In the genomic region with DNA sequence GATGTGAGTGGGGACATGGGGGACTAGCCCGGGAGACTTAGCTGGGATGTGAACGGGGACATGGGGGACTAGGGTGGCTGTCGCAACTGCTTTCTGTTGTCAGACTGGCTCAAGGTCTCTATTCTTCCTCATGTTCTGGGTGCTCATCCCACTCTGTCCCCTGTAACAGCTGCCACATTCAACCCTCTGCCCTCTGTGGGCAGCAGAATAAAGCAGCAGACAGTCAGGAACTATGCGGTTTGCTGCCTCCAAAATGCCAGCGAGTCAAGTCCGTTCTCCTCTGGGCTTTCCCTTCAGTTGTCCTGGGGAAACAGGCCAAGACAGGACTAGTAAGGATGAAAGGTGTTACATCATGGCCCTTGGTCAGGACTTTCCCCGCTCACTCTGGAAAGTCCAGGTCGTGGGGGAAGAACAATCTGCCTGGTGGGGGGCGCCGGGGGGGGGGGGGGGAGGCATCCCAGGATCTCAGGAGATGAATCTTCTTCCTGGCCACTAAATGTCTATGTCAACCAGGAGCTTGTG, we compare ENCODE assay signal across 23 mouse cellular contexts. TPM values are rescaled to one million over a fixed set of nuclear protein-coding genes. Genes with fewer than 3 reads are reported as not detected.
DNase-seq lines count a peak whose midpoint lies in the region; ATAC-seq and TF ChIP-seq lines count a peak whose summit lies in the region.
"Had no signal": no experiment of that assay in that cellular context is flagged by ENCODE, and none has a peak within 500 bp of the region (broad histone marks: within the 10 kb centered on the region; RNA-seq: fewer than 3 reads in every experiment).

No protein-coding gene starts in this region.

- no peak for DNase-seq in cerebellum, adult 2 months
- no peak for DNase-seq in cerebellum, adult 11-12 months
- peak; percentile 43 for DNase-seq in kidney, adult 9 months
- peak; percentile 59 for DNase-seq in liver, adult 2 months (ENCODE audit: extremely low read depth, low read depth, low spot score)
- DNase-seq in liver, embryonic 11.5 days (ENCODE audit: low spot score) = no peak
- no peak for DNase-seq in spleen, adult 12 weeks (ENCODE audit: low spot score)
- DNase-seq: adrenal gland, adult 2 months; adrenal gland, postnatal 25 days; B cell, adult 2 months; cerebellum, adult 8-10 months; forebrain, postnatal 0 days; gastrocnemius, postnatal 10 days; heart, adult 18-20 months; heart, postnatal 14 days had no signal

- no peak for TF ChIP-seq POLR2A in cerebellum, adult 2 months (IDR thresholded peaks at IDR 0.05; ENCODE audit: borderline replicate concordance, insufficient read depth, low read length)
- no peak for TF ChIP-seq POLR2A in liver, adult 2 months (IDR thresholded peaks at IDR 0.05; ENCODE audit: extremely low read depth, insufficient read depth, low read length)

- peaks cover 98% of the 10 kb centered on the region for H3K36me3 ChIP-seq in kidney, embryonic 14.5 days (ENCODE audit: control insufficient read depth, insufficient read depth, low read length)
- H3K36me3 ChIP-seq in liver, adult 2 months (ENCODE audit: control insufficient read depth, insufficient read depth, low read length) = peaks cover 40% of the 10 kb centered on the region; the same call in 1 of the 2 replicates
- H3K36me3 ChIP-seq in liver, embryonic 11.5 days (ENCODE audit: control insufficient read depth, insufficient read depth, low read length) = peaks cover 54% of the 10 kb centered on the region
- H3K36me3 ChIP-seq in neural tube, embryonic 15.5 days = peaks cover 94% of the 10 kb centered on the region

- no peaks in the 10 kb centered on the region for H3K27me3 ChIP-seq in cerebellum, adult 2 months (ENCODE audit: control insufficient read depth, insufficient read depth, low read length)
- H3K27me3 ChIP-seq in kidney, embryonic 14.5 days (ENCODE audit: control insufficient read depth, insufficient read depth, low read length) = no peaks in the 10 kb centered on the region
- H3K27me3 ChIP-seq in liver, adult 2 months (ENCODE audit: control insufficient read depth, insufficient read depth, low read length) = no peaks in the 10 kb centered on the region
- no peaks in the 10 kb centered on the region for H3K27me3 ChIP-seq in liver, embryonic 11.5 days (replicated peaks; ENCODE audit: control insufficient read depth, insufficient read depth, low read length)
- H3K27me3 ChIP-seq in neural tube, embryonic 15.5 days (replicated peaks) = no peaks in the 10 kb centered on the region
- H3K27me3 ChIP-seq: forebrain, embryonic 13.5 days; heart, embryonic 15.5 days; hindbrain, embryonic 13.5 days had no signal

- H3K79me2 ChIP-seq in liver, adult 2 months (ENCODE audit: control insufficient read depth, insufficient read depth, low read length) = no peaks in the 10 kb centered on the region

- H3K4me2 ChIP-seq in kidney, embryonic 14.5 days (replicated peaks; ENCODE audit: low read depth, low read length) = no peak overlapping the region
- H3K4me2 ChIP-seq in liver, embryonic 11.5 days = no peak overlapping the region
- no peak overlapping the region for H3K4me2 ChIP-seq in neural tube, embryonic 15.5 days
- H3K4me2 ChIP-seq: forebrain, embryonic 13.5 days; heart, embryonic 15.5 days; hindbrain, embryonic 13.5 days had no signal

- H3K27ac ChIP-seq in cerebellum, adult 2 months (ENCODE audit: insufficient read depth, low read length) = peak overlapping the region; percentile 86
- H3K27ac ChIP-seq in kidney, embryonic 14.5 days (ENCODE audit: low read depth, low read length) = no peak overlapping the region
- H3K27ac ChIP-seq in liver, adult 2 months (replicated peaks; ENCODE audit: insufficient read depth, low read depth, low read length) = no peak overlapping the region
- no peak overlapping the region for H3K27ac ChIP-seq in liver, embryonic 11.5 days (ENCODE audit: low read depth, low read length)
- H3K27ac ChIP-seq in neural tube, embryonic 15.5 days (replicated peaks) = 0 out of 2 replicates have a peak overlapping the region, but pooled peaks have one; percentile 6
- H3K27ac ChIP-seq: embryonic facial prominence, embryonic 10.5 days; forebrain, embryonic 13.5 days; heart, embryonic 10.5 days; heart, embryonic 15.5 days; hindbrain, embryonic 13.5 days; hindbrain, postnatal 0 days had no signal

- no peak for TF ChIP-seq CTCF in cerebellum, adult 2 months (IDR thresholded peaks at IDR 0.05; ENCODE audit: borderline replicate concordance, insufficient read depth, low read depth, low read length)
- TF ChIP-seq CTCF in liver, adult 2 months (IDR thresholded peaks at IDR 0.05; ENCODE audit: low read depth, low read length) = no peak

- no peaks in the 10 kb centered on the region for H3K9me3 ChIP-seq in kidney, embryonic 14.5 days (ENCODE audit: control insufficient read depth, low read length)
- H3K9me3 ChIP-seq in liver, embryonic 11.5 days (ENCODE audit: control insufficient read depth, low read length) = no peaks in the 10 kb centered on the region
- no peaks in the 10 kb centered on the region for H3K9me3 ChIP-seq in neural tube, embryonic 15.5 days (replicated peaks)
- H3K9me3 ChIP-seq: embryonic facial prominence, embryonic 10.5 days; forebrain, embryonic 13.5 days; heart, embryonic 10.5 days; heart, embryonic 15.5 days; hindbrain, embryonic 13.5 days had no signal

- no peak for ATAC-seq in kidney, embryonic 14.5 days (ENCODE audit: low FRiP score, low TSS enrichment)
- no peak for ATAC-seq in liver, embryonic 11.5 days (replicated peaks; ENCODE audit: low FRiP score)
- ATAC-seq in neural tube, embryonic 15.5 days (ENCODE audit: low FRiP score) = no peak
- ATAC-seq: CD4-positive, CD25-positive, alpha-beta regulatory T cell, adult 4 months; forebrain, embryonic 13.5 days; hindbrain, postnatal 0 days had no signal

- no peak overlapping the region for H3K9ac ChIP-seq in kidney, embryonic 14.5 days (ENCODE audit: low read depth, low read length)
- H3K9ac ChIP-seq in liver, adult 2 months (ENCODE audit: low read depth, low read length) = no peak overlapping the region
- no peak overlapping the region for H3K9ac ChIP-seq in liver, embryonic 11.5 days (ENCODE audit: low read depth, low read length)
- H3K9ac ChIP-seq in neural tube, embryonic 15.5 days (replicated peaks) = no peak overlapping the region
- H3K9ac ChIP-seq: forebrain, embryonic 13.5 days; forebrain, postnatal 0 days; heart, embryonic 15.5 days; hindbrain, embryonic 13.5 days had no signal

- H3K4me3 ChIP-seq in cerebellum, adult 2 months (replicated peaks; ENCODE audit: insufficient read depth, low read depth, low read length) = no peak overlapping the region
- no peak overlapping the region for H3K4me3 ChIP-seq in kidney, embryonic 14.5 days (ENCODE audit: low read length)
- H3K4me3 ChIP-seq in liver, adult 2 months (ENCODE audit: insufficient read depth, low read depth, low read length) = no peak overlapping the region
- no peak overlapping the region for H3K4me3 ChIP-seq in liver, embryonic 11.5 days (ENCODE audit: low read depth, low read length)
- H3K4me3 ChIP-seq in neural tube, embryonic 15.5 days (replicated peaks) = no peak overlapping the region
- H3K4me3 ChIP-seq: embryonic facial prominence, embryonic 10.5 days; forebrain, embryonic 13.5 days; heart, embryonic 10.5 days; heart, embryonic 15.5 days; hindbrain, embryonic 13.5 days had no signal

- WGBS in cerebellum, adult 2 months = 43% methylated on average over 10 of the region's 10 CpGs
- WGBS in kidney, embryonic 14.5 days = 91% methylated on average over 10 of the region's 10 CpGs
- 79% methylated on average over 10 of the region's 10 CpGs for WGBS in liver, adult 2 months
- 89% methylated on average over 9 of the region's 10 CpGs for WGBS in liver, embryonic 11.5 days
- 84% methylated on average over 9 of the region's 10 CpGs for WGBS in neural tube, embryonic 15.5 days

- H3K4me1 ChIP-seq in cerebellum, adult 2 months (ENCODE audit: control insufficient read depth, insufficient read depth, low read length) = peaks cover 62% of the 10 kb centered on the region
- no peaks in the 10 kb centered on the region for H3K4me1 ChIP-seq in kidney, embryonic 14.5 days (ENCODE audit: control insufficient read depth, insufficient read depth, low read length)
- peaks cover 12% of the 10 kb centered on the region for H3K4me1 ChIP-seq in liver, adult 2 months (ENCODE audit: control insufficient read depth, insufficient read depth, low read length)
- H3K4me1 ChIP-seq in liver, embryonic 11.5 days (replicated peaks; ENCODE audit: control insufficient read depth, insufficient read depth, low read length) = peaks cover 2% of the 10 kb centered on the region; the same call in 1 of the 2 replicates
- H3K4me1 ChIP-seq in neural tube, embryonic 15.5 days = peaks cover 18% of the 10 kb centered on the region
- H3K4me1 ChIP-seq: embryonic facial prominence, embryonic 10.5 days; forebrain, embryonic 13.5 days had no signal

RNA-seq across cellular contexts. Expression of a gene that starts 14.4 kb away (rescaled TPM):
- 68.3 and 71.2 TPM in 2 replicates for polyA plus RNA-seq in cerebellum, adult 2 months (2012; rRNA removed)
- 6.8 and 11.0 TPM in 2 replicates for polyA plus RNA-seq in kidney, embryonic 14.5 days (2014; fragmentation: Nextera tagmentation; extraction: Ambion mirVana)
- 27.9 and 38.3 TPM in 2 replicates for total RNA-seq in liver, adult 2 months (2014; rRNA removed)
- polyA plus RNA-seq in liver, adult 2 months (2012; rRNA removed) = 44.9 and 47.5 TPM in 2 replicates
- polyA plus RNA-seq in liver, embryonic 11.5 days (2014; fragmentation: Nextera tagmentation; extraction: Ambion mirVana) = 4.1 and 4.5 TPM in 2 replicates
- polyA plus RNA-seq in neural tube, embryonic 15.5 days (2015; fragmentation: Nextera tagmentation; extraction: Ambion mirVana) = 13.8 and 18.3 TPM in 2 replicates

RNA-seq across cellular contexts. Expression of a gene that starts 30.7 kb away (rescaled TPM):
- 46.3 and 50.0 TPM in 2 replicates for polyA plus RNA-seq in cerebellum, adult 2 months (2012; rRNA removed)
- polyA plus RNA-seq in kidney, embryonic 14.5 days (2014; fragmentation: Nextera tagmentation; extraction: Ambion mirVana) = 35.2 and 58.8 TPM in 2 replicates
- 10.5 and 14.2 TPM in 2 replicates for total RNA-seq in liver, adult 2 months (2014; rRNA removed)
- polyA plus RNA-seq in liver, adult 2 months (2012; rRNA removed) = 10.9 and 15.3 TPM in 2 replicates
- 22.8 and 23.6 TPM in 2 replicates for polyA plus RNA-seq in liver, embryonic 11.5 days (2014; fragmentation: Nextera tagmentation; extraction: Ambion mirVana)
- 40.2 and 40.6 TPM in 2 replicates for polyA plus RNA-seq in neural tube, embryonic 15.5 days (2015; fragmentation: Nextera tagmentation; extraction: Ambion mirVana)

Comparison
In these comparisons a context has a peak if more than half of its experiments do, and no peak if none do; other contexts are left out.
1. DNase-seq: peak in kidney, adult 9 months (single experiment) and liver, adult 2 months (single experiment); none in cerebellum, adult 2 months (0 of 2), cerebellum, adult 11-12 months (single experiment), liver, embryonic 11.5 days (single experiment) and spleen, adult 12 weeks (single experiment).
2. H3K27ac ChIP-seq: peak in cerebellum, adult 2 months (single experiment) and neural tube, embryonic 15.5 days (single experiment); none in kidney, embryonic 14.5 days (single experiment), liver, adult 2 months (single experiment) and liver, embryonic 11.5 days (single experiment).